Mouse (Mus musculus): ENCODE results near the gene Ica1. TPM values are rescaled to one million over a fixed set of nuclear protein-coding genes. Genes with fewer than 3 reads are reported as not detected.

The Ica1 gene
- total and polyA plus RNA-seq, 3 experiments: 0.36 TPM; not detected in 2

- no peak for DNase-seq (ENCODE audit: low read depth, low spot score)
- TF ChIP-seq ETS1 (IDR thresholded peaks at IDR 0.05; ENCODE audit: low read depth, low read length): no peak
- TF ChIP-seq JUND (IDR thresholded peaks at IDR 0.05; ENCODE audit: low read depth, low read length): no peak
- TF ChIP-seq MAX (IDR thresholded peaks at IDR 0.05; ENCODE audit: low read length): no peak
- TF ChIP-seq NRF1 (IDR thresholded peaks at IDR 0.05; ENCODE audit: insufficient read depth, low read depth, low read length, poor library complexity, severe bottlenecking): no peak
- TF ChIP-seq E2F4 (IDR thresholded peaks at IDR 0.05; ENCODE audit: borderline replicate concordance, low read depth, low read length): no peak
- no peak for TF ChIP-seq CHD2 (IDR thresholded peaks at IDR 0.05; ENCODE audit: low read length)
- no peak for TF ChIP-seq GABPA (IDR thresholded peaks at IDR 0.05; ENCODE audit: low read depth, low read length)
- no peak for TF ChIP-seq NELFE (IDR thresholded peaks at IDR 0.05; ENCODE audit: low read depth, low read length)
- TF ChIP-seq UBTF (IDR thresholded peaks at IDR 0.05; ENCODE audit: borderline replicate concordance, insufficient read depth, low read depth, low read length): no peak
- no peak for TF ChIP-seq TBP (IDR thresholded peaks at IDR 0.05; ENCODE audit: low read depth, low read length)
- TF ChIP-seq BHLHE40 (IDR thresholded peaks at IDR 0.05; ENCODE audit: borderline replicate concordance, low read depth, low read length): no peak
- no peak for TF ChIP-seq ELF1 (IDR thresholded peaks at IDR 0.05; ENCODE audit: low read depth, low read length)
- TF ChIP-seq SIN3A (IDR thresholded peaks at IDR 0.05; ENCODE audit: low read length): no peak
- TF ChIP-seq MYC (IDR thresholded peaks at IDR 0.05; ENCODE audit: low read depth, low read length): no peak
- TF ChIP-seq GATA1 (IDR thresholded peaks at IDR 0.05; ENCODE audit: low read depth, low read length): no peak
- no peak for TF ChIP-seq POLR2AphosphoS2 (IDR thresholded peaks at IDR 0.05; ENCODE audit: low read length)
- TF ChIP-seq TAL1 (IDR thresholded peaks at IDR 0.05; ENCODE audit: low read length): no peak
- no peak overlapping the region for H3K27ac ChIP-seq (ENCODE audit: control insufficient read depth, low read depth, low read length)
- H3K79me2 ChIP-seq (ENCODE audit: control insufficient read depth, insufficient read depth, low read length, poor library complexity): no peaks in the 10 kb centered on the region
- H3K9ac ChIP-seq (ENCODE audit: control insufficient read depth, low read depth, low read length, poor library complexity, severe bottlenecking): no peak overlapping the region
- H3K4me1 ChIP-seq (ENCODE audit: control insufficient read depth in 1 of 2, insufficient read depth in 2 of 2, low read length in 2 of 2): no peaks in the 10 kb centered on the region
- no peak overlapping the region for H3K4me3 ChIP-seq (ENCODE audit: control insufficient read depth in 1 of 2, insufficient read depth in 1 of 2, low read depth in 2 of 2, low read length in 2 of 2)
- no peaks in the 10 kb centered on the region for H3K36me3 ChIP-seq (ENCODE audit: control insufficient read depth in 1 of 2, insufficient read depth in 2 of 2, low read length in 2 of 2)
- H3K9me3 ChIP-seq (replicated peaks; ENCODE audit: insufficient read depth, low read length): no peaks in the 10 kb centered on the region
- H3K27me3 ChIP-seq (ENCODE audit: control insufficient read depth in 1 of 2, insufficient read depth in 2 of 2, low read length in 2 of 2): no peaks in the 10 kb centered on the region
Observed at GRCm38 (mm10) chr6:8732492-8732891, 45.8 kb downstream of the Ica1 start.

- TF ChIP-seq CTCF (IDR thresholded peaks at IDR 0.05 in 2 of 3, conservative IDR thresholded peaks at IDR 0.05 in 1 of 3; ENCODE audit: control insufficient read depth in 1 of 3, insufficient read depth in 1 of 3, low read depth in 2 of 3, low read length in 3 of 3, poor library complexity in 1 of 3, severe bottlenecking in 1 of 3) (no peak), EP300 (IDR thresholded peaks at IDR 0.05; ENCODE audit: low read depth in 1 of 2, low read length in 2 of 2) (no peak), MYC (IDR thresholded peaks at IDR 0.05; ENCODE audit: low read depth, low read length) (no peak), USF2 (IDR thresholded peaks at IDR 0.05; ENCODE audit: borderline replicate concordance in 1 of 2, insufficient read depth in 1 of 2, low read depth in 1 of 2, low read length in 2 of 2) (no peak), POLR2AphosphoS5 (IDR thresholded peaks at IDR 0.05; ENCODE audit: borderline replicate concordance, low read depth, low read length) (no peak), ZMIZ1 (IDR thresholded peaks at IDR 0.05; ENCODE audit: low read depth, low read length) (no peak), ZC3H11A (IDR thresholded peaks at IDR 0.05; ENCODE audit: low read depth, low read length) (no peak), E2F4 (IDR thresholded peaks at IDR 0.05; ENCODE audit: borderline replicate concordance, low read depth, low read length) (no peak), NELFE (IDR thresholded peaks at IDR 0.05; ENCODE audit: low read depth, low read length) (no peak), ZKSCAN1 (IDR thresholded peaks at IDR 0.05; ENCODE audit: low read depth, low read length) (no peak), MXI1 (IDR thresholded peaks at IDR 0.05; ENCODE audit: low read depth, low read length) (no peak), POLR2A (IDR thresholded peaks at IDR 0.05; ENCODE audit: control insufficient read depth in 1 of 2, insufficient read depth in 1 of 2, low read depth in 1 of 2, low read length in 2 of 2, poor library complexity in 1 of 2) (no peak), SIN3A (IDR thresholded peaks at IDR 0.05; ENCODE audit: low read length) (no peak), GABPA (IDR thresholded peaks at IDR 0.05; ENCODE audit: low read depth, low read length) (no peak), SMC3 (IDR thresholded peaks at IDR 0.05; ENCODE audit: low read depth, low read length) (no peak)
- Histone ChIP-seq H3K4me1 (ENCODE audit: control insufficient read depth in 1 of 2, insufficient read depth in 2 of 2, low read length in 2 of 2) (no peaks in the 10 kb centered on the region), H3K4me3 (ENCODE audit: control insufficient read depth in 1 of 2, insufficient read depth in 1 of 2, low read depth in 2 of 2, low read length in 2 of 2) (no peak overlapping the region), H3K27ac (ENCODE audit: control insufficient read depth, low read depth, low read length) (no peak overlapping the region), H3K9ac (ENCODE audit: control insufficient read depth, low read depth, low read length, poor library complexity, severe bottlenecking) (no peak overlapping the region), H3K9me3 (replicated peaks; ENCODE audit: insufficient read depth, low read length) (no peaks in the 10 kb centered on the region), H3K79me2 (ENCODE audit: control insufficient read depth, insufficient read depth, low read length, poor library complexity) (no peaks in the 10 kb centered on the region), H3K36me3 (ENCODE audit: control insufficient read depth in 1 of 2, insufficient read depth in 2 of 2, low read length in 2 of 2) (no peaks in the 10 kb centered on the region), H3K27me3 (ENCODE audit: control insufficient read depth in 1 of 2, insufficient read depth in 2 of 2, low read length in 2 of 2) (no peaks in the 10 kb centered on the region; a peak in 1 of 4 replicates)
- no peak for DNase-seq (ENCODE audit: low read depth, low spot score)
Observed at GRCm38 (mm10) chr6:8731656-8732191, 46.6 kb downstream of the Ica1 start.
